Mouse (Mus musculus) midbrain, embryonic 14.5 days (tissue): ENCODE results near the gene Oscp1. TPM values are rescaled to one million over a fixed set of nuclear protein-coding genes. Genes with fewer than 3 reads are reported as not detected.

Experiments
- ATAC-seq: fragments of 200-750 bp; cut with Nextera tagmentation; 2 replicates; pipeline ENCODE4 v1.8.0; 2017; ENCODE audit warnings: moderate number of reproducible peaks, moderate library complexity; ENCODE audit not compliant: low FRiP score, low TSS enrichment
- DNase-seq: peaks from one replicate; pipeline ENCODE4 v3.0.0-alpha.2; 2015
- H3K27ac ChIP-seq: fragments of 300-500 bp; sonication (generic); replicated peaks from 2 replicates; pipeline ENCODE4 v1.5.1; 2014; ENCODE audit warnings: mild to moderate bottlenecking, low read depth, low read length, moderate library complexity
- H3K27me3 ChIP-seq: fragments of 300-500 bp; sonication (generic); 2 replicates; pipeline ENCODE4 v1.6.1; 2014; ENCODE audit warnings: low read length, control low read depth, mixed read lengths; ENCODE audit not compliant: control insufficient read depth, insufficient read depth
- H3K36me3 ChIP-seq: fragments of 300-500 bp; sonication (generic); 2 replicates; pipeline ENCODE4 v1.6.1; 2014; ENCODE audit warnings: low read length, control low read depth; ENCODE audit not compliant: control insufficient read depth, insufficient read depth
- H3K4me1 ChIP-seq: fragments of 300-500 bp; sonication (generic); 2 replicates; pipeline ENCODE4 v1.6.1; 2014; ENCODE audit warnings: mild to moderate bottlenecking, antibody characterized with exemption, low read length, control low read depth; ENCODE audit not compliant: control insufficient read depth, insufficient read depth
- H3K4me2 ChIP-seq: fragments of 300-500 bp; sonication (generic); 2 replicates; pipeline ENCODE4 v1.6.1; 2014; ENCODE audit warnings: mild to moderate bottlenecking, low read length, moderate library complexity
- H3K4me3 ChIP-seq: fragments of 300-500 bp; sonication (generic); replicated peaks from 2 replicates; pipeline ENCODE4 v1.5.1; 2014; ENCODE audit warnings: low read depth, low read length
- H3K9ac ChIP-seq: fragments of 300-500 bp; sonication (generic); replicated peaks from 2 replicates; pipeline ENCODE4 v1.6.1; 2014; ENCODE audit warnings: mild to moderate bottlenecking, low read length, moderate library complexity
- H3K9me3 ChIP-seq: fragments of 300-500 bp; sonication (generic); 2 replicates; pipeline ENCODE4 v1.6.1; 2016; ENCODE audit warnings: low read length, control low read depth, mixed read lengths; ENCODE audit not compliant: control insufficient read depth
- WGBS: fragments of 180-500 bp; shearing (Covaris S2); extraction: QIAGEN DNeasy Blood & Tissue Kit; methylation state at CpG from one replicate; pipeline ENCODE4 v1.1.7; 2014; 5-methylcytosine and 5-hydroxymethylcytosine counted together
- polyA plus RNA-seq: library from polyadenylated mRNA; unstranded; fragments of >200 nt; fragmentation: Nextera tagmentation; extraction: Ambion mirVana; gene quantifications from 2 replicates; pipeline ENCODE4 v1.2.1, GENCODE M21; 2014

Oscp1 gene
- polyA plus RNA-seq, 1 experiment from 2014 or later, result 34.0 TPM

DNA sequence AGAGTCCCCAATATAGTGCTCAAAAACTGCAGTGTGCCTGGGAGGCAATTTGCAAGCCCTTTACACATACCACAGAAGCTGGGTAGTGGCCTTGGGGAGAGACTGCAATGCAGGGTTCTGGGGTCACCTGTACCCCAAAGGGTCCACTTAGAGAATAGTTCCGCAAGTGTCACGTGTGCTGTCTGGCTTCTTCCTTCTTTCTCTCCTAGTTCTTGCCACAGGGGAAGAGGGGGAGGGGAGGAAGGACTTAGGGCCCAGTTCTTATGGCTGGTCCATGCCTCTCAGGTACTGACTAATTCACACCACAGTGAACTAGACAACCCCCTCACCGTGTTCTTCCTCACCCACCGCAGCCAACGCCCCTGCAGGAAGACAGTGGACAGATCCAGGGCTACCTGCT lies 23.0 kb upstream of the Oscp1 start:
- Histone ChIP-seq H3K4me3 (no peak overlapping the region), H3K27me3 (no peaks in the 10 kb centered on the region), H3K9me3 (no peaks in the 10 kb centered on the region), H3K27ac (no peak overlapping the region), H3K4me2 (no peak overlapping the region), H3K9ac (no peak overlapping the region), H3K36me3 (no peaks in the 10 kb centered on the region), H3K4me1 (no peaks in the 10 kb centered on the region)
- no peak for ATAC-seq
- DNase-seq, result no peak
- WGBS, result 89% methylated on average over 5 of the region's 5 CpGs

DNA sequence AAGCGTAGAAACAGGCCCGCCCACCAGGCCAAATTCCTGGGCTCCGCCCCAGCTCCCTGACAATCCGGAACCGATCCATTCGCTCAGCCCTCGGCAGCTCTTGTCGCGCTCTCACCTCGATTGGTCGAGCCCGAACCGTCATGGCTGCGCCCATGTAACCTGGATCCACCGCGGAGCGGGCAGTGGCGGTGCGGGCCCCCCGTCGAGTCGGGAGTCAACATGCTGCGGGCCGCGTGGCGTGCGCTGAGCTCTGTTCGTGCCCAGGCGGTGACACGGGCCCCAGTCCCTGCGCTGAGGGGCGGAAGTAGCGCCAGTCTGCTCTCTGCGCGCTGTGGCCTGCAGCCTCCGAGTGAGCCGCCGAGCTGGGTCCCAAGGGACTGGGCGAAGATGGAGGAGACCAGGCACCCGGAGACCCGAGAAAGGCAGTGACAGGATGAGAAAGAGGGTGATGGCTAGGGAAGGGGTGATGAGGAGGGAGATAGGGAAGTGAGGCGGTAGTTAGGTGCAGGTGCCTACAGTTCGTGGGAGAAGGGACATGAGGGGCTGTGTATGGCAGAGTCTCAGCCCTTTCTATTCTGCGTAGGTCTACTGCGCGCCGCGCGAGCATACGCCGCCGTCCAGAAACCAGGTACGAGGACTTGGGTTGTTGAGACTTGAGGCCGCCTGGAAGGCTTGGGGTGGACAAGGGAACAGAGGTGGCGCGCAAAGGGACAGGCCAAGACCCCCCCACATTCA lies 11.3 kb upstream of the Oscp1 start, which contains the start of gene Mrps15:
TSS of gene Mrps15 (plus strand) at position 75 of the 735 bp plus-strand sequence.
- peak within 1 kb of the TSS; percentile 74 for H3K27ac ChIP-seq
- H3K9me3 ChIP-seq, result no peaks in the 10 kb centered on the region
- peaks cover 11% of the 10 kb centered on the region; the same call in 1 of the 2 replicates for H3K4me1 ChIP-seq
- H3K4me3 ChIP-seq, result peak within 1 kb of the TSS; percentile 95
- DNase-seq, result peak; percentile 94
- WGBS, result under 1% methylated on average over 56 of the region's 56 CpGs
- H3K27me3 ChIP-seq, result no peaks in the 10 kb centered on the region
- peak; percentile 92 for ATAC-seq
- H3K9ac ChIP-seq, result peak within 1 kb of the TSS; percentile 70
- peaks cover 21% of the 10 kb centered on the region for H3K36me3 ChIP-seq
- H3K4me2 ChIP-seq, result peak within 1 kb of the TSS; percentile 92

DNA sequence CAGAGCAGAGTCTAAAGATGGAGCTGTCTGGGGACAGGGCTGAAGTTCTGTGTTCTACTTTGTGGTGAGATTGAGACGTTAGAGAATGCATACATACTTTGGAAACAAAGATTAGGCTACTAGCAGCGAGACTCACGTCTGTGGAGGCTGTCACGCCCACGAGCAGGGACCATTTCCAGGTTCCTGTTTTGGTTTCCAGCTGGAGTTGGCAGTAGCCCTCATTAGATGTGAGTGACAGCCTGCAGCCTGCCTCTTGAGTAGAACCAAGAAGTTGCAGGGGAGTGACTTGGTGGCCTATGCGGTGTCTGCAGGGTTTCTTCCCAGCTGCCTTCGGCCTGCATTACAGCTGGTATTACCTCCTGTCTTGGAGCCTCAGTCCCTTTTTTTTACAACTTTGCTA lies 6.7 kb upstream of the Oscp1 start:
- no peaks in the 10 kb centered on the region for H3K27me3 ChIP-seq
- no peaks in the 10 kb centered on the region for H3K9me3 ChIP-seq
- no peak overlapping the region for H3K9ac ChIP-seq
- peaks cover 65% of the 10 kb centered on the region for H3K36me3 ChIP-seq
- H3K4me1 ChIP-seq, result peaks cover 9% of the 10 kb centered on the region; the same call in 1 of the 2 replicates
- no peak overlapping the region for H3K4me2 ChIP-seq
- H3K27ac ChIP-seq, result no peak overlapping the region
- DNase-seq, result no peak
- WGBS, result 85% methylated on average over 7 of the region's 7 CpGs
- ATAC-seq, result no peak
- no peak overlapping the region for H3K4me3 ChIP-seq

DNA sequence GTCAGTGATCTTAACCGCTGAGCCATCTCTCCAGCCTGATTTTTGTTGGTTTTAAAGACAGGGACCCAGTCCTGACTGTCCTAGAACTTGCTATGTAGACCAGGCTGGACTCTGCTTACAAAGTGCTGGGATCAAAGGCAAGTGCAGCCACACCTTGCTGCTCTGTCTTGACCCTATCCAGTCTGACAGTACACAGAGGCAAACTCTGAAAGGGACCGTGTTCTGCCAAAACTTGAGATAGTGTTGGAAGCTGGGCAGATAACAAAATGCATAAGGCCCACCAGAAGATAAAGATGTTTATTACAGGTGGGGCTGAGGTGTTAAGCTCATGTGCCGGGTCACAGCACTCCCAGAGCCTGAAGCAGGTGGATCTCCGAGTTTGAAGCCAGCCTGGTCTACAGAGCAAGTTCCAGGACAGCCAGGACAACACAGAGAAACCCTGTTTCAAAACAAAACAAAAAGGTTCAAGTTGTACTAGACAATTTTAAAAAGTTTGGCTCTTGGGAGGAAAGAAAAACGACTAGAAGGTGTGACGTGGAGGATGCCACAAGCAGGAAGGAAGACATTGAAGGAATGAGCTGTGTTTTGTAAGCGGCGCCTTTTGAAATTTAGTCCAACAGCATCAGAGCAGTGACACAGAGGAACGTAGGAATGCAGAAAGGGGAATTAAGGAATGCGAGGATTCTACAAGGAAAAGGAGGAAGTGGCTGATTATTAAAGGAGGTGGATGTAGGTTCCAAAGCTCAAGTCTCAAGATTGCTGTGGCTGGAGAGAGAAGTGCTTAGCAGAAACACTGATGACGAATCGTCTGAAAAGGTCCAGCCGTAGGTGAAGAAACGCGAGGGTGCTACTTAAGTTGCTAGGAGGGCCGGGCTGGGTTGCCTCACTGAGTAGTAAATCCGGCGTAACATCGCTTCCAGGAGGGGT lies 895 bp upstream of the Oscp1 start:
- Histone ChIP-seq H3K27ac (peak overlapping the region; percentile 14; the same call in 1 of the 2 replicates), H3K36me3 (peaks cover 39% of the 10 kb centered on the region), H3K4me1 (peaks cover 10% of the 10 kb centered on the region), H3K27me3 (no peaks in the 10 kb centered on the region), H3K9ac (peak overlapping the region; percentile 39; the same call in 1 of the 2 replicates), H3K9me3 (no peaks in the 10 kb centered on the region), H3K4me2 (peak overlapping the region; percentile 72), H3K4me3 (peak overlapping the region; percentile 74)
- ATAC-seq (no peak), DNase-seq (no peak)
- WGBS, result 16% methylated on average over 19 of the region's 19 CpGs

DNA sequence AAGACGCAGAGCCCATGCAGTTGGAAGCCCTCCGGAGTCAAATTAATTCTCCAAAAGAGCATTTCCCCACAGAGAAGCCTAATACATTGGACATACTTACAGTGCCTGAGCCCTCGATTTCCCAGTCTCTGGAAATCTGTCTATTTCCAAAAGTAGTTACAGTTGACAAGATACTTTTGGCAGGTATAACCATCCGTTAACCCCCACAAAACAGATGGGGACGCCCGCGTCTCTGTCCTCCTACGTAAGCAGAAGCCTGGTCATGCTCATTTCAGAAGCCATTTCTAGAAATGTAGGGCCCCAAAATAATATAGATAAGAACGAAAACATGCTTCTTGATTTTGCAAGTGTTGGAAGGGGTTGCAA lies 615 bp downstream of the Oscp1 start:
- Histone ChIP-seq H3K27ac (peak overlapping the region; percentile 57), H3K4me2 (peak overlapping the region; percentile 72), H3K27me3 (no peaks in the 10 kb centered on the region), H3K4me1 (peaks cover 10% of the 10 kb centered on the region), H3K36me3 (peaks cover 25% of the 10 kb centered on the region), H3K9ac (peak overlapping the region; percentile 75), H3K4me3 (peak overlapping the region; percentile 74), H3K9me3 (no peaks in the 10 kb centered on the region)
- ATAC-seq (no peak), DNase-seq (no peak)
- WGBS, result 31% methylated on average over 9 of the region's 9 CpGs

DNA sequence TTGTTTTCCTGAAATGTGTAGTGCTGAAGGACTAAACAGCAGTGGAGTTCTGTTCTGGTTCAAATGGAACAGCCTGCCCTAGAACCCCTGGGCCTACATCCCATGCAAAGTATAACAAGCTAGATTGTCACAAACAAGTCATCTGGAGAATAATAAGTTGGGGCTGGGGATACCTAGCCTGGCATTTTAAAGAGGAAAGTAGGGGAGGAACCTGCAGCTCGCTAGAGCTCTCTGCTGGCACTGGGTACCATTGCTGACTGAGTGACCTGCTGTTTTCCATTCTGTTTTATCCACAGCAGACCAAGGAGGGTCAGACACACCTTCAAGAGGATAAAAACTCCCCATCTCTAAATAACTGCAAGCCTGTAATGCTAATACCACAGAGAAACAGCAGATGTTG lies 4.5 kb downstream of the Oscp1 start:
- no peaks in the 10 kb centered on the region for H3K27me3 ChIP-seq
- H3K36me3 ChIP-seq, result no peaks in the 10 kb centered on the region
- no peak overlapping the region for H3K4me3 ChIP-seq
- no peak overlapping the region for H3K4me2 ChIP-seq
- H3K9ac ChIP-seq, result no peak overlapping the region
- WGBS, result 53% methylated on average over 1 of the region's 1 CpGs
- no peak for ATAC-seq
- no peak for DNase-seq
- peaks cover 9% of the 10 kb centered on the region for H3K4me1 ChIP-seq
- no peak overlapping the region for H3K27ac ChIP-seq
- no peaks in the 10 kb centered on the region for H3K9me3 ChIP-seq

DNA sequence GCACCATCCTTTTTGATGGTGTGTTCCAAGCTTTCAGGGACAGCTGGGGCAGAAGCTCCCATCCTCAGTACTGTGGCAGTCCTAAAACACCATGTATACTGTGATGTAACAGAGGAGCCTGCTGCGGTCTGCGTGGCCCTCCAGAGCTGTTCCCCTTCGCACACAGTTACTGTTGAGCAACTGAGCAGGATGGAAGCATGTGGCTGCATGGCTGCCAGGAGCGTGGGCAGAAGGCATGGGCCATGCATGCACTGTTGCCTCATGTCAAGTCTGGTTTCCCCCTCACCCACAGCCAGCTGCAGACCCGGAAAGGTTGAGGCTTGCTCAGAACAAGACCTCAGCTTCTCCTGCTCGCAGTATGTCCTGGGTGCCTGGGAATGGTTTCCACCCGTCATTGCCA lies 6.9 kb downstream of the Oscp1 start:
- Histone ChIP-seq H3K27me3 (no peaks in the 10 kb centered on the region), H3K4me2 (no peak overlapping the region), H3K4me3 (no peak overlapping the region), H3K27ac (no peak overlapping the region), H3K9me3 (no peaks in the 10 kb centered on the region), H3K9ac (no peak overlapping the region), H3K4me1 (no peaks in the 10 kb centered on the region), H3K36me3 (no peaks in the 10 kb centered on the region)
- WGBS, result 90% methylated on average over 7 of the region's 7 CpGs
- DNase-seq (no peak), ATAC-seq (no peak)

DNA sequence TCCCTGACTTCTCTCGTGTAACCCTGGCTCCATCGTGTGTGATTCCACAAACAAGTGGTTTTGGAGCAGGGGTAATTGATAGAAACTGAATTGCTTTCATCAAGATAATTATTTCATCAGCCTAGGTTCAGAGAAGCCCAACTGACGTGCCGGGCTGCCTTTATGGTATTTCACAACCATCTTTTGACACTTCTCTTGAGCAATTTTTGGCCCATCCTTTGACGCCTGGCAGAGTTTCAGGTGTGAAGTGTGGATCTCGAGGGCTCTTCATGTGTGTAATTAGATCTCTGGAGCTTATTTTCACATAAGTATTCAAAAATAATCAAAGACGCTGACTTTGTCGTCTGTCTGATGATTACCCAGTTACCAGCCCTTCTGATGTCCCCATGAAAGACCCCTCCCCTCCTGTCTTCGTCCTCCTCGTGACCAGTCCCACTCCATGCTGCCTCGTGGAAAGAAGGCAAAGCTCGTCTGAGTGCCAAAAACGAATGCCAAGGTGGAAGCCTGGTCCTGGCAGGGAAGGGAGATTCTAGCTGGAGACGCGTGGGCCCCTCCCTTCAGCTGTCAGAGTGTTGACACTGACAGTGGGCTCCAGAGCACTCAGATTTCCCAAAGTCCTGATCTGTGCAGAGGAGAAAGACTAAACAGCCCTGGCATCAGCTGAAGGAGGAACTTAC lies 9.2 kb downstream of the Oscp1 start:
- DNase-seq, result no peak
- Histone ChIP-seq H3K27ac (no peak overlapping the region), H3K27me3 (no peaks in the 10 kb centered on the region), H3K4me1 (no peaks in the 10 kb centered on the region), H3K9me3 (no peaks in the 10 kb centered on the region), H3K9ac (no peak overlapping the region), H3K4me3 (no peak overlapping the region), H3K4me2 (no peak overlapping the region), H3K36me3 (no peaks in the 10 kb centered on the region)
- 80% methylated on average over 15 of the region's 15 CpGs for WGBS
- ATAC-seq, result no peak
